Mouse (Mus musculus): ENCODE results near the gene Gnaq. TPM values are rescaled to one million over a fixed set of nuclear protein-coding genes. Genes with fewer than 3 reads are reported as not detected.

Gnaq gene
- polyA plus RNA-seq, 1 experiment from 2014 or later: 23.3 TPM

DNA sequence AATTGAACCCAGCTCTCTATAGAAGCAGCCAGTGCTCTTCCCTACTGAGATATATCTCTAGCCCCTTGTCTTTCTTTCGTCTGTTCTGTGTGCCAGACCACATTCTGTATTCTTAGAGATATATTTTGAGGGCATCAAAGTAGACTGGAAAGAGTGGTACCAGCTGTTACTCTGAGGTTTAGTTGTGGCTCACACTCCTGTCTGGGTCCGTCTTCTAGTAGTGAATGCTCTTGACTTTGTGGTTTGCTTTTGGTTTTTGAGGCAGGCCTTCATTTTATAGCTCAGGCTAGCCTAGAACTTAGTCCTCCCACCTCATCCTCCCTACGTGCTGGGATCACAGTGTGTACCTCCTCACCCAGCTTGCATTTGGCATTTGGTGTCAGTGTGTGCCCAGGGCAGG is 54.4 kb downstream of the Gnaq start:
- Histone ChIP-seq H3K36me3 (ENCODE audit: control insufficient read depth, insufficient read depth, low read length) (no peaks in the 10 kb centered on the region), H3K27me3 (ENCODE audit: control insufficient read depth, insufficient read depth, low read length) (no peaks in the 10 kb centered on the region), H3K27ac (ENCODE audit: low read length) (peak overlapping the region; percentile 71; the same call in 1 of the 2 replicates), H3K4me3 (ENCODE audit: low read depth, low read length) (no peak overlapping the region), H3K4me2 (replicated peaks; ENCODE audit: low read depth, low read length) (0 out of 2 replicates have a peak overlapping the region, but pooled peaks have one; percentile 5), H3K4me1 (ENCODE audit: control insufficient read depth, insufficient read depth, low read length) (peaks cover 31% of the 10 kb centered on the region), H3K9ac (replicated peaks; ENCODE audit: low read depth, low read length) (no peak overlapping the region), H3K9me3 (ENCODE audit: control insufficient read depth, low read depth, low read length) (no peaks in the 10 kb centered on the region)
- 64% methylated on average over 3 of the region's 3 CpGs for WGBS
- no peak for ATAC-seq (ENCODE audit: insufficient number of reproducible peaks, insufficient read depth, low FRiP score, low read depth)

DNA sequence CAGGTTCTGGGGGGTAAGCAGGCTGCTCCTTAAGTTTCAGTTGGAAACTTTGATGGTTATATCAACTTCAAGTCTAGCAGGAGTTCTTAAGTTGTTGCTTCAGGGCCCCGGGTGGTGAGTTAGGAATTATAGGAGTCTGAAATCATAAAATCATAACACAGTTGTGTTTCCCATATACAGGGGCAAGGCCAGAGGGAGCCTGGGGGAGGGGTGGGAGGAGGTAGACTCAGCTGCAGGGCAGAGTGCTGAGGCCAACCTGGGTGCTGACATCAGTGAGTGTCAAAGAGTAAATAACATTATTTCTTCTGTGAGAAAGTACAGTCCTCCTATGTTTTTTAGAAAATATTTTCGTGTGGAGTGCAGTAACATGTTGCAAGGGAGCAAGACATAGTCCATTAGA is 55.3 kb downstream of the Gnaq start:
- Histone ChIP-seq H3K27ac (ENCODE audit: low read length) (peak overlapping the region; percentile 71), H3K9me3 (ENCODE audit: control insufficient read depth, low read depth, low read length) (no peaks in the 10 kb centered on the region), H3K4me3 (ENCODE audit: low read depth, low read length) (no peak overlapping the region), H3K27me3 (ENCODE audit: control insufficient read depth, insufficient read depth, low read length) (no peaks in the 10 kb centered on the region), H3K36me3 (ENCODE audit: control insufficient read depth, insufficient read depth, low read length) (no peaks in the 10 kb centered on the region), H3K4me2 (replicated peaks; ENCODE audit: low read depth, low read length) (no peak overlapping the region), H3K9ac (replicated peaks; ENCODE audit: low read depth, low read length) (no peak overlapping the region), H3K4me1 (ENCODE audit: control insufficient read depth, insufficient read depth, low read length) (peaks cover 29% of the 10 kb centered on the region)
- ATAC-seq (ENCODE audit: insufficient number of reproducible peaks, insufficient read depth, low FRiP score, low read depth): no peak
- WGBS: 43% methylated on average over 2 of the region's 2 CpGs

GRCm38 (mm10) chr19:16189066-16189765 is 56.6 kb downstream of the Gnaq start:
- Histone ChIP-seq H3K9me3 (ENCODE audit: control insufficient read depth, low read depth, low read length) (no peaks in the 10 kb centered on the region), H3K4me1 (ENCODE audit: control insufficient read depth, insufficient read depth, low read length) (peaks cover 24% of the 10 kb centered on the region), H3K36me3 (ENCODE audit: control insufficient read depth, insufficient read depth, low read length) (no peaks in the 10 kb centered on the region), H3K27me3 (ENCODE audit: control insufficient read depth, insufficient read depth, low read length) (no peaks in the 10 kb centered on the region), H3K27ac (ENCODE audit: low read length) (no peak overlapping the region), H3K4me2 (replicated peaks; ENCODE audit: low read depth, low read length) (no peak overlapping the region), H3K9ac (replicated peaks; ENCODE audit: low read depth, low read length) (no peak overlapping the region), H3K4me3 (ENCODE audit: low read depth, low read length) (no peak overlapping the region)
- WGBS: 60% methylated on average over 9 of the region's 9 CpGs
- ATAC-seq (ENCODE audit: insufficient number of reproducible peaks, insufficient read depth, low FRiP score, low read depth): no peak

DNA sequence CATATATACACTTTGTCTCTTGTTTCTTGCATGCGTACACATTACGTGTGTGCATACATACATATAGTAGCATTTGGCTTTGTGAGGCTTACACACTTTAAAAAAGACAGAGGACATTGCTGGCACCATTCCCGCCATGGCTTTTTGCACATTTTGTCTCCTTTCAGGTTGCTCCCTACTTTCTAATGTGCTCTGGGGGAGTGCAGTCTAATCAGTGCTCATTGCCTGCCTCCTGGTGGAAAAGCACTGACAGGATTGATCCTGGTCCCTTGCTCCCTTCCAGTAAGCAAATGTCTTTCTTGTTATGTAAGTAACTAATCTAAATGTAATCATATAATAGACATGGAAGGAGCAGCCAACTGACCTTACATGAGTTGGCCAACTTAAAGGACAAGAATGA is 65.5 kb downstream of the Gnaq start:
- H3K9me3 ChIP-seq (ENCODE audit: control insufficient read depth, low read depth, low read length): no peaks in the 10 kb centered on the region

DNA sequence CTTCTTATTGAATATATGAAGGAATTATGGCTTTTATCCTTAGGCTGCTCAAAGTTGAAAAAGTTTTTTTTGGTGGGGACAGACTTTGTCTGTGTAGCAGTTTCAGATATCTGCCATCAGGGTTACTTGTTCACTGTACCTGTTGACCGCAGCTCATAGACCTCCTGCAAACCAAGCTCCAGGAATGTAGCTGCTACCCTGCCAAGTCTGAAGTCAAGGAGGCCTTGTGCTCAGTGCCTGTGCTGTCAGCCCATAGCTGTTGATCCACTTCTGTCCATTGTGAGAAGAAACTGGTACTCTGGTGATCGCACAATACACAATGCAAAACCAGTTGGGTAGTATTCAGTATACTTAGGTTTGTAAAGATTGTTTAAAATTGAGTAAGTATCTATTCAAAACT is 68.7 kb downstream of the Gnaq start:
- no peak overlapping the region for H3K9ac ChIP-seq (replicated peaks; ENCODE audit: low read depth, low read length)
- H3K27ac ChIP-seq (ENCODE audit: low read length): no peak overlapping the region
- H3K4me1 ChIP-seq (ENCODE audit: control insufficient read depth, insufficient read depth, low read length): peaks cover 14% of the 10 kb centered on the region; the same call in 1 of the 2 replicates
- no peaks in the 10 kb centered on the region for H3K36me3 ChIP-seq (ENCODE audit: control insufficient read depth, insufficient read depth, low read length)
- no peak for ATAC-seq (ENCODE audit: insufficient number of reproducible peaks, insufficient read depth, low FRiP score, low read depth)
- H3K4me3 ChIP-seq (ENCODE audit: low read depth, low read length): no peak overlapping the region
- H3K4me2 ChIP-seq (replicated peaks; ENCODE audit: low read depth, low read length): no peak overlapping the region
- H3K9me3 ChIP-seq (ENCODE audit: control insufficient read depth, low read depth, low read length): no peaks in the 10 kb centered on the region
- WGBS: 93% methylated on average over 2 of the region's 2 CpGs
- H3K27me3 ChIP-seq (ENCODE audit: control insufficient read depth, insufficient read depth, low read length): no peaks in the 10 kb centered on the region

More for the DNA sequence above, 65.5 kb downstream of the Gnaq start:
- Histone ChIP-seq H3K27me3 (ENCODE audit: control insufficient read depth, insufficient read depth, low read length) (no peaks in the 10 kb centered on the region), H3K4me2 (replicated peaks; ENCODE audit: low read depth, low read length) (no peak overlapping the region), H3K4me1 (ENCODE audit: control insufficient read depth, insufficient read depth, low read length) (peaks cover 14% of the 10 kb centered on the region; the same call in 1 of the 2 replicates), H3K9ac (replicated peaks; ENCODE audit: low read depth, low read length) (no peak overlapping the region), H3K4me3 (ENCODE audit: low read depth, low read length) (no peak overlapping the region), H3K36me3 (ENCODE audit: control insufficient read depth, insufficient read depth, low read length) (no peaks in the 10 kb centered on the region), H3K27ac (ENCODE audit: low read length) (no peak overlapping the region)
- WGBS: 86% methylated on average over 3 of the region's 3 CpGs
- no peak for ATAC-seq (ENCODE audit: insufficient number of reproducible peaks, insufficient read depth, low FRiP score, low read depth)

- no peaks in the 10 kb centered on the region for H3K9me3 ChIP-seq (ENCODE audit: control insufficient read depth, low read depth, low read length)
- H3K27ac ChIP-seq (ENCODE audit: low read length): no peak overlapping the region
- no peak for ATAC-seq (ENCODE audit: insufficient number of reproducible peaks, insufficient read depth, low FRiP score, low read depth)
- H3K4me1 ChIP-seq (ENCODE audit: control insufficient read depth, insufficient read depth, low read length): 0 out of 2 replicates have a peak, but pooled peaks cover 2% of the 10 kb centered on the region
- no peaks in the 10 kb centered on the region for H3K27me3 ChIP-seq (ENCODE audit: control insufficient read depth, insufficient read depth, low read length)
- no peak overlapping the region for H3K4me2 ChIP-seq (replicated peaks; ENCODE audit: low read depth, low read length)
- H3K36me3 ChIP-seq (ENCODE audit: control insufficient read depth, insufficient read depth, low read length): no peaks in the 10 kb centered on the region
- H3K9ac ChIP-seq (replicated peaks; ENCODE audit: low read depth, low read length): no peak overlapping the region
- 71% methylated on average over 7 of the region's 7 CpGs for WGBS
- no peak overlapping the region for H3K4me3 ChIP-seq (ENCODE audit: low read depth, low read length)
These were observed 72.4 kb downstream of the Gnaq start for GRCm38 (mm10) chr19:16204776-16205680.

DNA sequence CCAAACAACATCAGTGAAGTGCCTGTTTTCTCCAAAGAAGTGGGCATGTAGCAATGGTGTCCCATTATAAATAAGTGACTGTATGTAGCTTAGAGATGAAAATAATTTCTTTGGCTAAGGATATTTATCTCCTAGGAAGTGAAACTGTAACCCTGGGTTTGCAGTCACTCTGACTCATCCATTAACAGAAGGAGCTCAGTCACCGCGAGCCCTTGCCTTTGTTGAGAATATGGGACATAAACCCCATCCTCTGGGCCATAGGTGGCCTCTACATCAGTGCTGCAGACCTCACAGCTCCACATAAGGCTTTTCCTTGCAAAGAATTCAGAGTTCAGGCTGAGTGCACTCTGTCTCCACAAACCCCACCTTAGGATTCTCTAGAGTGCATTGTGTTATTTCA is 77.0 kb downstream of the Gnaq start:
- H3K9ac ChIP-seq (replicated peaks; ENCODE audit: low read depth, low read length): no peak overlapping the region
- 0 out of 2 replicates have a peak, but pooled peaks cover under 1% of the 10 kb centered on the region for H3K4me1 ChIP-seq (ENCODE audit: control insufficient read depth, insufficient read depth, low read length)
- H3K27me3 ChIP-seq (ENCODE audit: control insufficient read depth, insufficient read depth, low read length): no peaks in the 10 kb centered on the region
- H3K27ac ChIP-seq (ENCODE audit: low read length): no peak overlapping the region
- H3K4me2 ChIP-seq (replicated peaks; ENCODE audit: low read depth, low read length): no peak overlapping the region
- H3K36me3 ChIP-seq (ENCODE audit: control insufficient read depth, insufficient read depth, low read length): no peaks in the 10 kb centered on the region
- 89% methylated on average over 2 of the region's 2 CpGs for WGBS
- H3K9me3 ChIP-seq (ENCODE audit: control insufficient read depth, low read depth, low read length): no peaks in the 10 kb centered on the region
- H3K4me3 ChIP-seq (ENCODE audit: low read depth, low read length): no peak overlapping the region
- ATAC-seq (ENCODE audit: insufficient number of reproducible peaks, insufficient read depth, low FRiP score, low read depth): no peak

DNA sequence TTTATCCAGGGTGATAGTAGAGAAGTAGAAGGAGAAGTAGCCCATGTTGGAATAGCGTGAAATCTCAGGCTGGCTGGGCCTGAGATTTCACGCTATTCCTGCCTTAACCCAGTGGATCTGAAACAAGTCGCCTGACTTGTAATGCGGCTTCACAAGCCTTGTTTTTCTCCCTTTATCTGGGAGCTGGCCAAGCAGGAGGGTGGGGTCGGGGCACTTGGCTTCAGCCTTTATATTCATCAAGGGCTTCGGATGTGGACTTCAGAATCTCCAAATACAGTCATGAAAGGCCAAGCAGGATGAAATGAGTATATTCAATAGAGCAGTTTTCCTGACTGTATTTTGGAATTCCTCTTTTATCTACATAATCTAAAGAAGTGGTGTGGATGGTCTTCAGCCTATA is 82.3 kb downstream of the Gnaq start:
- no peaks in the 10 kb centered on the region for H3K27me3 ChIP-seq (ENCODE audit: control insufficient read depth, insufficient read depth, low read length)
- no peak overlapping the region for H3K4me3 ChIP-seq (ENCODE audit: low read depth, low read length)
- no peak overlapping the region for H3K4me2 ChIP-seq (replicated peaks; ENCODE audit: low read depth, low read length)
- 55% methylated on average over 6 of the region's 6 CpGs for WGBS
- H3K9me3 ChIP-seq (ENCODE audit: control insufficient read depth, low read depth, low read length): no peaks in the 10 kb centered on the region
- no peak for ATAC-seq (ENCODE audit: insufficient number of reproducible peaks, insufficient read depth, low FRiP score, low read depth)
- H3K27ac ChIP-seq (ENCODE audit: low read length): no peak overlapping the region; the same call in 1 of the 2 replicates
- H3K4me1 ChIP-seq (ENCODE audit: control insufficient read depth, insufficient read depth, low read length): peaks cover 4% of the 10 kb centered on the region; the same call in 1 of the 2 replicates
- no peak overlapping the region for H3K9ac ChIP-seq (replicated peaks; ENCODE audit: low read depth, low read length)
- no peaks in the 10 kb centered on the region; the same call in 1 of the 2 replicates for H3K36me3 ChIP-seq (ENCODE audit: control insufficient read depth, insufficient read depth, low read length)
